Mouse (Mus musculus): ENCODE measurements around the gene Pomc.

- TF ChIP-seq POLR2A (IDR thresholded peaks at IDR 0.05; ENCODE audit: borderline replicate concordance, extremely low read depth, low read depth, low read length) (no peak), CTCF (IDR thresholded peaks at IDR 0.05; ENCODE audit: insufficient read depth, low read length) (no peak)
Observed at GRCm38 (mm10) chr12:3955371-3955770, 620 bp downstream of the Pomc start.

All from lung, adult 2 months (tissue).